Mouse (Mus musculus): ENCODE results near the gene Tmem176b. TPM values are rescaled to one million over a fixed set of nuclear protein-coding genes. Genes with fewer than 3 reads are reported as not detected.

Gene Tmem176b
- polyA plus RNA-seq, 1 experiment, result 36.3 TPM

DNA sequence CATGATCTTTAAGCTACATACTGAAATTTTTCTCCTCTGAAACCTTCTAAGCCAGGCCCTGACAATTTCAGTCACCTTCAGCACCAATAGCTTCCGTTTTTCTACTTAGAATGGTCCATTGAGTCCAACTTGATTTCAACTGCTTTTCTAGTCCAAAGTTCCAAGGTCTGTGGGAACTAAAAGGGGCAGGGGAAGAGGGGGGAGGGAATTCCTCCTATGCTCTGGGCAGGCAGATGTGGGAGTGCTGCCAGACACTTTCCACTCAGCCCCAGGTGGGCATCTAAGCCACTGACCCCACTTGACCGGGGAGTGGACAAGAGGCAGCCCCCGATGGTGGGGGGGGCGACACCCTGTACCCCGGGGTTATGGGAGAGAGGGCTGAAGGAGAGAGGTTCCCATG is 37.0 kb downstream of the Tmem176b start:
- H3K36me3 ChIP-seq (replicated peaks; ENCODE audit: low read length), result no peaks in the 10 kb centered on the region
- peaks cover 6% of the 10 kb centered on the region for H3K27me3 ChIP-seq (replicated peaks)
- H3K9me3 ChIP-seq, result peaks cover 10% of the 10 kb centered on the region
- no peak overlapping the region for H3K4me3 ChIP-seq (replicated peaks)
- peaks cover 3% of the 10 kb centered on the region; the same call in 1 of the 2 replicates for H3K4me1 ChIP-seq
- TF ChIP-seq GATA1 (IDR thresholded peaks at IDR 0.05; ENCODE audit: borderline replicate concordance, low read length), result no peak
- no peak for TF ChIP-seq FLI1 (IDR thresholded peaks at IDR 0.05; ENCODE audit: low read length)

DNA sequence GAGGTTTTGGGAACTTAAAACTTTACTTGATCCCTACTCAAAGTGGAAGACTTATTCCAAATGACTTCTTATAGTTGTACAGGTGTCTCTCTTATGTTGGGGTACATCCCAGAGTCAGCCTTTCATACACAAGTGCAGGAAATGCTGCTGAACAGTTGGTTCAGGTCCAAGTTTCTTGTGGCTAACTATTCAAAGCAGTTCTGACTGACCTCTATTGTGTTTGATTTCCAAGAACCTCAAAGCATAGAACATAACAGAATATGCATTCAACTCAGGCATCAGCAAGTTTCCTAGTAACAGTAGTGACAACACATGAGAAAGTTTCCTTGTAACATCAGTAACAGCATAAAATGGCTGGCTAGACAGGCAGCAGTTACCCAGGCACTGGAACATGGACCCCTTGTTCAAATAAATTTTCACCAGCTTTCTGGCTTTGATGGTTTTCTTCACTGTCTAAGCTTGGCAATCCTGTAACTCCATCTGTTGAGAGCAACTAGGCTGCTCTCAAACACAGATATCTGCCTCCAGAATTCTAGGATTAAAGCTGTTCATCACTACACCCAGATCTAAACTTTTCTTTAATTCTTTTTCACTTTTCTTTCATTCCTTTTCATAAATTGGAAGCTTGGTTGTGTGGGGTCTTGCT is 37.8 kb downstream of the Tmem176b start:
- TF ChIP-seq GATA1 (IDR thresholded peaks at IDR 0.05; ENCODE audit: borderline replicate concordance, low read length), result no peak
- TF ChIP-seq FLI1 (IDR thresholded peaks at IDR 0.05; ENCODE audit: low read length), result no peak
- Histone ChIP-seq H3K36me3 (replicated peaks; ENCODE audit: low read length) (no peaks in the 10 kb centered on the region), H3K27me3 (replicated peaks) (peaks cover 6% of the 10 kb centered on the region), H3K4me3 (replicated peaks) (no peak overlapping the region), H3K4me1 (peaks cover 3% of the 10 kb centered on the region; the same call in 1 of the 2 replicates), H3K9me3 (peaks cover 10% of the 10 kb centered on the region)

DNA sequence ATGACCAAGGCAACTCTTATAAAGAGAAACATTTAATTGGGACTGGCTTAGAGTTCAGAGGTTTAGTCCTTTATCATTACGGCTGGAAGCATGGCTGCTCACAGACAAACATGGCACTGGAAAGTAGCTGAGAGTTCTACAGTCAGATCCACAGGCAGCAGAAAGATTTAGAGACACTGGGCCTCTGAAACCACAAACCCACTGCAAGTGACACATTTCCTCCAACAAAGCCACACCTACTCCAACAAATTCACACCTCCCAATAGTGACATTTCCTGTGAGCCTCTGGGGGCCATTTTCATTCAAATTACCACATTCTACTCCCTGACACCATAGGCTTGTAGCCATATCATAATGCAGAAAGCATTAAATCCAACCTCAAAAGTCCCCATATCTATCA is 39.4 kb downstream of the Tmem176b start:
- peaks cover 12% of the 10 kb centered on the region for H3K27me3 ChIP-seq (replicated peaks)
- no peak overlapping the region for H3K4me3 ChIP-seq (replicated peaks)
- TF ChIP-seq FLI1 (IDR thresholded peaks at IDR 0.05; ENCODE audit: low read length), result no peak
- no peak for TF ChIP-seq GATA1 (IDR thresholded peaks at IDR 0.05; ENCODE audit: borderline replicate concordance, low read length)
- H3K36me3 ChIP-seq (replicated peaks; ENCODE audit: low read length), result no peaks in the 10 kb centered on the region
- H3K9me3 ChIP-seq, result peaks cover 10% of the 10 kb centered on the region
- peaks cover 3% of the 10 kb centered on the region; the same call in 1 of the 2 replicates for H3K4me1 ChIP-seq

DNA sequence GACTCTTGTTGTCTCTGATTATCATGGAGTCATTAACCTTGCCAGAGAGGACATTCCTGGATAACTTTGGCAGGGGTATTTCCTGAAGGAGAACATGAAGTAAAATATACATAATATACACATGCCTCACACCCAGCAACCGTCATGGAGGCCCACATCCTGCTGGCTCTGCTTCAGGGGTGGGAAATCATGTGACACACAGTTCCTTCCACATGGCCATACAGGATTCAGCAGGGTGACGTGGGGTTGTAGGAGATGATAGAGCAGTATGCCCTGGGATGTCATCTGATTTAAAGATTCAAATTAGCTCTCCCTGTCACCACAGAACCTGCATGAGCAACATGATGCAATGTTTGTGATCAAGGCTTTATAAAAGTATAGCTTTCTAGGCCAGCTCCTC is 53.4 kb downstream of the Tmem176b start:
- H3K27me3 ChIP-seq (replicated peaks), result no peaks in the 10 kb centered on the region
- TF ChIP-seq GATA1 (IDR thresholded peaks at IDR 0.05; ENCODE audit: borderline replicate concordance, low read length) (no peak), FLI1 (IDR thresholded peaks at IDR 0.05; ENCODE audit: low read length) (no peak)

DNA sequence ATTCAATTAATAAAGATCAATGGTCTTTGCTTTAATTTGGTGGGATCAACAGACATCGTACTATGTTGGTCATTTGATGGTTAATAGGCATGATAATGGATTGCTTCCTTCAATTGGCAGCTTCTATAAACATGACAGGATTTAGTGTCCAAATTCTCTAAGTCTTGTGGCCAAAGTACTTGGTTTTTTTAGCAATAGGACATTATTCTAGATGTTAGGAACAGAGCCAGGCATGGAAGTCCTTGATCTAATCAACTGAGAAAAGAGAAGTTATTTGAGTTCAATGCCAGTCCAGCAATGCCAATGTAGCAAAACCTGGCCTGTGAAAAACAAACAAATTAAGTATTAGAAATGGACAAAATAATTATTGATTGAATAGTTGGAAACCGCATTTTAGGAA is 55.7 kb downstream of the Tmem176b start:
- Histone ChIP-seq H3K27me3 (replicated peaks) (no peaks in the 10 kb centered on the region), H3K4me3 (replicated peaks) (no peak overlapping the region)
- no peak for TF ChIP-seq FLI1 (IDR thresholded peaks at IDR 0.05; ENCODE audit: low read length)
- no peak for TF ChIP-seq GATA1 (IDR thresholded peaks at IDR 0.05; ENCODE audit: borderline replicate concordance, low read length)

More for the DNA sequence above, 53.4 kb downstream of the Tmem176b start:
- H3K4me1 ChIP-seq, result peaks cover 16% of the 10 kb centered on the region
- H3K4me3 ChIP-seq (replicated peaks), result no peak overlapping the region
- no peaks in the 10 kb centered on the region for H3K36me3 ChIP-seq (replicated peaks; ENCODE audit: low read length)
- no peaks in the 10 kb centered on the region for H3K9me3 ChIP-seq

DNA sequence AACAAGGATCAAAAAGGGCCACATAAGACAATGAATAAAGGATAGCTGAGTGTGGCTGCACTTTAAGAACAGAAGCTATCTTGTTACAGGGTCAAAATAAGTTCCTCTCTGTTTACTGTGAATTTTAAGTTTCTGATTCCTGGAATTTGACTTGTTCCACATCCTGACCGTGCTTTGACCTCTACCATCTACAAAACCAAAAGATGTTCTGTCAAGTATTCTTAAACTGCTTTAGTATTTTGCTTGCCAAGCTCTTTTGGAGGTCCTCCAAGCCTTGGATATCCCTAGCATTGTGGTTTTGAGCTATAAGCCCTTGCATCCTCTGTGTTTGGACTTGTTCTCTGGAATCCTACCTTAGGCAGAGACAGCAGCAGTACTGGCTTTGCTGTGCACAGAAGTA is 56.1 kb downstream of the Tmem176b start:
- no peaks in the 10 kb centered on the region for H3K36me3 ChIP-seq (replicated peaks; ENCODE audit: low read length)
- peaks cover 3% of the 10 kb centered on the region; the same call in 1 of the 2 replicates for H3K9me3 ChIP-seq
- H3K4me1 ChIP-seq, result peaks cover 16% of the 10 kb centered on the region
- no peaks in the 10 kb centered on the region for H3K27me3 ChIP-seq (replicated peaks)
- no peak overlapping the region for H3K4me3 ChIP-seq (replicated peaks)
- TF ChIP-seq FLI1 (IDR thresholded peaks at IDR 0.05; ENCODE audit: low read length) (no peak), GATA1 (IDR thresholded peaks at IDR 0.05; ENCODE audit: borderline replicate concordance, low read length) (no peak)

More for the DNA sequence above, 55.7 kb downstream of the Tmem176b start:
- no peaks in the 10 kb centered on the region for H3K36me3 ChIP-seq (replicated peaks; ENCODE audit: low read length)
- H3K9me3 ChIP-seq, result peaks cover 3% of the 10 kb centered on the region; the same call in 1 of the 2 replicates
- H3K4me1 ChIP-seq, result peaks cover 16% of the 10 kb centered on the region

DNA sequence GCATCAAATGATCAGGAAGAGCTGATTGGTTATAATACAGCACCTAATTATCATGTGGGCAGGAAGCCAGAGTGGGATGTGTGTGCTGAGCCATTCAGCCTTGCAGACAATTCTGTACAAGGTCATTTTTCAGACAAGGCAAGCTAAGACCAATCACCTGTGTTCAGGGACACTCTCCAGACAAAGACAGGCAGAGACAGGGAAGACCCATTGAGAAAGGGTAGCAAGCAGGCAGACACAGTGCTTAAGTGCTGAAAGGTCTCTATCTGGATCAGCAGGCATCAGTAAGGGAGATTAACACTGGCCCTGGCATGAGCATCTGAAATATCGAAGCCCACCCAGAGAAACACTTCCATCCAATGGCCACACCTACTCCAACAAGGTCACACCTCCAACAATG is 56.9 kb downstream of the Tmem176b start:
- H3K4me3 ChIP-seq (replicated peaks), result no peak overlapping the region
- no peak for TF ChIP-seq FLI1 (IDR thresholded peaks at IDR 0.05; ENCODE audit: low read length)
- H3K36me3 ChIP-seq (replicated peaks; ENCODE audit: low read length), result no peaks in the 10 kb centered on the region
- H3K9me3 ChIP-seq, result peaks cover 8% of the 10 kb centered on the region
- no peaks in the 10 kb centered on the region for H3K27me3 ChIP-seq (replicated peaks)
- H3K4me1 ChIP-seq, result peaks cover 16% of the 10 kb centered on the region

Other genes with a start within 250 kb of the Tmem176b start
- 72.0 and 191 TPM in 2 replicates for gene Repin1, start 247.6 kb downstream of the Tmem176b start, polyA plus RNA-seq (2012; ENCODE audit: insufficient read depth, low replicate concordance)
- not detected in 2 replicates for gene Gm44965, start 247.6 kb downstream of the Tmem176b start, polyA plus RNA-seq (2012; ENCODE audit: insufficient read depth, low replicate concordance)
- 4.2 and 5.8 TPM in 2 replicates for gene Zfp775, start 239.4 kb downstream of the Tmem176b start, polyA plus RNA-seq (2012; ENCODE audit: insufficient read depth, low replicate concordance)
- gene AI854703, start 214.7 kb downstream of the Tmem176b start, polyA plus RNA-seq (2012; ENCODE audit: insufficient read depth, low replicate concordance), result 2.0 and 7.4 TPM in 2 replicates
- gene Gimap8, start 194.3 kb downstream of the Tmem176b start, polyA plus RNA-seq (2012; ENCODE audit: insufficient read depth, low replicate concordance), result 0.31 TPM in 1 of 2 replicates, not detected in the other
- 2.5 TPM in 1 of 2 replicates, not detected in the other for gene Gimap9, start 165.4 kb downstream of the Tmem176b start, polyA plus RNA-seq (2012; ENCODE audit: insufficient read depth, low replicate concordance)
- gene Gimap4, start 156.9 kb downstream of the Tmem176b start, polyA plus RNA-seq (2012; ENCODE audit: insufficient read depth, low replicate concordance), result 0.32 TPM in 1 of 2 replicates, not detected in the other
- gene Gimap6, start 133.3 kb downstream of the Tmem176b start, polyA plus RNA-seq (2012; ENCODE audit: insufficient read depth, low replicate concordance), result 1.2 and 5.9 TPM in 2 replicates
- gene Gm28053, start 122.9 kb downstream of the Tmem176b start, polyA plus RNA-seq (2012; ENCODE audit: insufficient read depth, low replicate concordance), result not detected in 2 replicates
- not detected in 2 replicates for gene Gimap7, start 122.9 kb downstream of the Tmem176b start, polyA plus RNA-seq (2012; ENCODE audit: insufficient read depth, low replicate concordance)
- gene Gimap1, start 102.4 kb downstream of the Tmem176b start, polyA plus RNA-seq (2012; ENCODE audit: insufficient read depth, low replicate concordance), result 18.4 and 38.1 TPM in 2 replicates
- gene Gimap5, start 95.3 kb downstream of the Tmem176b start, polyA plus RNA-seq (2012; ENCODE audit: insufficient read depth, low replicate concordance), result 12.5 and 21.4 TPM in 2 replicates
- 2.3 TPM in 1 of 2 replicates, not detected in the other for gene Gimap3, start 70.6 kb downstream of the Tmem176b start, polyA plus RNA-seq (2012; ENCODE audit: insufficient read depth, low replicate concordance)
- gene Tmem176a, start 577 bp downstream of the Tmem176b start, polyA plus RNA-seq (2012; ENCODE audit: insufficient read depth, low replicate concordance), result 9.7 and 62.7 TPM in 2 replicates
- gene Aoc1, start 31.4 kb upstream of the Tmem176b start, polyA plus RNA-seq (2012; ENCODE audit: insufficient read depth, low replicate concordance), result not detected in 2 replicates
- gene 1600015I10Rik, start 88.4 kb upstream of the Tmem176b start, polyA plus RNA-seq (2012; ENCODE audit: insufficient read depth, low replicate concordance), result not detected in 2 replicates
- gene Doxl2, start 133.5 kb upstream of the Tmem176b start, polyA plus RNA-seq (2012; ENCODE audit: insufficient read depth, low replicate concordance), result not detected in 2 replicates
- not detected in 2 replicates for gene Svs1, start 145.4 kb upstream of the Tmem176b start, polyA plus RNA-seq (2012; ENCODE audit: insufficient read depth, low replicate concordance)
- gene Gpnmb, start 195.1 kb upstream of the Tmem176b start, polyA plus RNA-seq (2012; ENCODE audit: insufficient read depth, low replicate concordance), result 45.1 and 495 TPM in 2 replicates
- 42.4 and 187 TPM in 2 replicates for gene Malsu1, start 232.3 kb upstream of the Tmem176b start, polyA plus RNA-seq (2012; ENCODE audit: insufficient read depth, low replicate concordance)

Measured in megakaryocyte, embryonic 14.5 days (primary cell).